Mouse (Mus musculus): Measurements from ENCODE around the gene Vmn1r3.
"Not testable (repeated sequence)": the region's sequence is repeated elsewhere in the genome, so short reads cannot be mapped to it uniquely, and the experiment has no call there.

Vmn1r3 gene

DNA sequence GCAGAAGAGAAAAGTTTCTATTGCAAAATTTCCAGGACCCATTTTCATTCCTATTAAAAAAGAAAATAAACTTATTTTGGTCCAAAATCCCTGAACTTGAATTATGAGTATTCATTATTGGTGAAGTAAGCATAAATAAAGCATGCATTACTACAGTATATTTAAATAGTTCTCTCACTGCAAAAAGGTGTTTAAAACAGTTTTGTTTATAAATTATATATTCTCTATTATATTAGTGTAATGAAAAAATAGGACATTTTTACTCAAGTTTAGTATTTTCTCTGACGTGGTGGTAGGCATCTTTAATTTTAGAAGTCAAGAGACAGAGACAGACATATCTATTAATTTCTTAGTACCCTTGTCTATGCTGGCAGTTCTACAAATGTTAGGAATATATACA is at the start of gene Vmn1r3:
Gene Vmn1r3, minus strand, starts transcription at position 101 of the 400 bp plus-strand sequence.
- DNase-seq (ENCODE audit: extremely low spot score, low spot score): not testable (repeated sequence)

DNA sequence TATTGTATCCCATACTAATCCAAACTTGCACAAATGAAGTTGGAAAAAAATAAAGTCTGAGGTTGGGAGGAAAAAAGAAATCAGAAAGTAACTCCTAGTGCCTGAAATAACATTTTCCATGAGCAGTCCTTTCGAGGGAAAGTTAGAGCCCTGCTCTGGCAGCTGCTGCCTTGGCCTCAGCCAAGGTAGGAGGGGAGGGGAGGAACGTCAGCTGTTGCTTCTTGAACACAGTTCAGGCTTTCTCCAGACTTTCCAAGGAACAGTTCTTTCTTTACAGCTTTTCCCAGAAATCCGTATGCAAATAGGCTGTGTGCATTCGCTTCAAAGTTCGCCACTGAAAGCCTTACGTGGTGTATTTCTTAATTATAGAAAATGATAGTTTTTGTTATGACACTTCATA is 46.9 kb upstream of the Vmn1r3 start:
- DNase-seq (ENCODE audit: extremely low spot score, low spot score): peak; percentile 17

DNA sequence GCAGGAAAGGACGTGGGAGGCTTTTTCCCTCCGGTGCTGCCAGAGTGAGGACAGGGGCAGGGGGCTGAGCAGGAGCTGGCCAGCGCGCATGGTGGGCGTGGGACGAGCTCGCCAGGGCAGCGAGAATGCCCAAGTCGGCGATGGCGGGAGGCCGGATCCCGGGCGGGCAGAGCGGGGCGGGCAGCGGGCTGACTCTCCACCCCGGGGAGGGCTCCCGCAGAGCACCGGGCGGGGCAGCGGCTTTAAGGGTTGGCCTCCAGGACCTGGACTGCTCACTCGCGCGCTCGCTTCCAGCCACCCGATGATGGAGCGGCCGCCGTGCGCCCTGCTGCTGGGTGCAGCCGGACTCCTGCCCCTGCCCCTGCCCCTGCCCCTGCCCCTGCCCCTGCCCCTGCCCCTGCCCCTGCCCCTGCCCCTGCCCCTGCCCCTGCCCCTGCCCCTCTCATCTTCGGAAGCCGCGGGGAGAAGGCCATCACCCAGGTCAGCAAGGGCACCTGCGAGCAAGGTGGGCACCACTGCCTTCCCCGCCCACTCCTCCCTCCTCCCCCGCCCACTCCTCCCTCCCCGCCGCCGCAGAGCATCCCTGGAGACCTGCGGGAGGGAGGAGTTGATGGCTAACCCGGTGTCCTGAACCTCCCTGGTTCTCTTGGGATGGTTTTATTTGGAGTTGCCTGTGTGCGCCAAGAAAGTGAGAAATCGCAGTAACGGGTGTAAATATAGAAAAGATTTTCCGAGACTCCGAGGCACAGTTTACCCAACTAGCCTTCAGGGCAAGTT is 45.9 kb upstream of the Vmn1r3 start:
- DNase-seq (ENCODE audit: extremely low spot score, low spot score): peak; percentile 34

DNA sequence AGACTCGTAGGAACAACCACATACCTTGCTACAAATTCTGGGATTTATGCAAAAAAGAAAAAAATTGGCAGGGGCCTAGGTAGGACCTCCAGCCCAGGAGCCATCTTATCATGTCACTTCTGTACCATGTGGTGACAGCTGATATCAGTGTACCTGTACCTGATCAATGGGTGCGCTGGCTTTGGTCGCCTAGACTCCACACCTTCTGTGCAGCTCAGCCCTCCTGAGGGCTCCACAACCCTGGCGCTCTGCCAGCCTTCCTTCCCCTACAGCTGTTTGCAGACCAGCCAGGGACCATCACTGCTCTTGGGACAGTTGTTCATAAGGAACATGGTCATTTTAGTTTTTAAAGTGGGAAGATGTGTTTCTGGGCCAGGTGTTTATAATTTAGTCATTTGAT is 44.4 kb upstream of the Vmn1r3 start:
- no peak for DNase-seq (ENCODE audit: extremely low spot score, low spot score)

DNA sequence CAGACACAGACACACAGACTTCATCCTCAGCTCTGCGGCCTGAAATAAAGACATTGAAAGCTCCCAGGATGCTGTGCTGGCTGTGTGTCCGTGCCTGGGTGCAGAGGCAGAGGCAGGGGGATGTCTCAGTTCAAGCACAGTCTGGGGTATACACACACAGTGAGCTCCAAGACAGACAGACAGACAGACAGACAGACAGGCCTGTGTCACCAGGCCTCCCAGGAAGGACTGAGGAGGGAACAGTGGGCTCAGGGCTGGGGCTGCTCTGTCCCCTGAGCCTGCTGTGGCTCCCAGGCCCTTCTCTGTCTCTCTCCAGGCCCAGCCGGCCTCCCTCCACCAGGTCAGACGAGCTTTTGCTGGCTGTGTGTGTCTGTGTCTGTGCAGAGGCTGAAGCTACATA is 43.3 kb upstream of the Vmn1r3 start:
- peak; percentile 27 for DNase-seq (ENCODE audit: extremely low spot score, low spot score)

DNA sequence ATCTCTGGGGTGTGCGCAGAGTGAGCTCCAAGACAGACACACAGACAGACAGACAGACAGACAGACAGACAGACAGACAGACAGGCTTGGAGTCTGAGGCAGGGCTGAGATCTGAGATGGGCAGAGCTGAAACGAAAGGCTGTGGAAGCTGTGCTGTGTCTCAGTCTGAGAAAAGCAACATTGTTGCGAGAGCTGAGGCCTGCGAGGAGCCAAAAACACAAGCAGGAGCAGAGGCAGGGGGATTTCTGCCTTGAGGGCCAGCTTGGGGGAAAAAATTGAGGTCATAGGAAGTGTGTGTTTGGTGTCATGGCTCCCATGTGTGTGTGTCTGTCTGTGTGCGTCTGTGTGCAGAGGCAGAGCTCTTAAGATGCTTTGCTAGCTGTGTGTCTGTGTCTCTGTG is 42.6 kb upstream of the Vmn1r3 start:
- no peak for DNase-seq (ENCODE audit: extremely low spot score, low spot score)

DNA sequence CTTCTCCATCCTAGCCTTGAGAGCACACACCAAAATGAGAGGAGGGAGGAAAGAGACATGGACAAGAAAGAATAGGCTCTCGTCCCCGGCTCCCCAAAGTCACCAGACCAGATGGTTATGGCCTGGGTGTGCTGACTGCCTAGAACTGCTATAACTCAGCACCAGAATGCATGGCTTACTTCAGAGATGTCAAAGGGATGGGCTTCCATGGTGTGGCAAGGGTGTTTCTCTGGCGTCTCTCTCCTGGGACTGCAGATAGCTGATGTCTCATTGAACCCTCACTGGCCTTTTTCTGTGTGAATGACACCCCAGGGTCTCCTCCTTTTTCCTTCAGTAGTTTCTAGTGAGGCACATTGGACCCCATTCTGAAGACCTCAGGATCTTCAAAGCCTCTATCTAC is 41.3 kb upstream of the Vmn1r3 start:
- no peak for DNase-seq (ENCODE audit: extremely low spot score, low spot score)

DNA sequence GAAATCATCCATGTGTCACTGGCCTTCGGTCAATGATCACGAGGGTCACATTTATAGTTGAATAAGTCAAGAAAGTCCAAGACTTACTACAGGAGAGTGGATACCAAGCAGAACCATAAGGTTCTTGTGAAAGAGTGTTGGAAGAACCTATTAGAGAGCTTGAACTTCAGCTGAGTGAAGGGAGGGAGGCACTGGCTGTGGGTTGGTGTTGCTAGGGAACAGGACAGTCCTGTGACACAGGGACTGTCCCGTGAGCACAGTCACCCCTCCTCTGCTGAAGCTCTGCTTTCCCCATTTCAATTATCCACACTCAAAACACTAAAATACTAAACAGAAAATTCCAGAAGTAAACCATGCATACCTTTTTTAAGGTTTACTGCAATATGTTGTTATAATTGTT is 40.3 kb upstream of the Vmn1r3 start:
- DNase-seq (ENCODE audit: extremely low spot score, low spot score): not testable (repeated sequence)

DNA sequence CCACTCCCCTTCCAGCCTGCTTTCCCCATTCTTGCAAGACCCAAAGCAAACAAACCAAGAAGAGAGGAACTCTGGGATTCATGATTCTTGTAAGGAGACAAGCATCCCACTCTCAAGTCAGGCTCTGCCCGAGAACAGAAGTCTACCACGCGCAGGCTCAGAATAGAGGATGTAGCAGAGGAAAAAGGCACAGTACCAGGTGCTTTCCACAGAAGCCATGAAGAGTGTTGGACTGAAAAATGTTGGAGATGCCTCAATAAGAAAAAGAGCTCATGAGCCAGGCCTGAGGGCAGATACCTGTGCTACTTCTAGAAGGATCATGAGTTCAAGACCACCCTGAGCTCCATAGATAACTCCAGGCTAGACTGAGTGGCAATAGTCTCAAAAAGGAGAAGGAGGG is 39.7 kb upstream of the Vmn1r3 start:
- not testable (repeated sequence) for DNase-seq (ENCODE audit: extremely low spot score, low spot score)

DNA sequence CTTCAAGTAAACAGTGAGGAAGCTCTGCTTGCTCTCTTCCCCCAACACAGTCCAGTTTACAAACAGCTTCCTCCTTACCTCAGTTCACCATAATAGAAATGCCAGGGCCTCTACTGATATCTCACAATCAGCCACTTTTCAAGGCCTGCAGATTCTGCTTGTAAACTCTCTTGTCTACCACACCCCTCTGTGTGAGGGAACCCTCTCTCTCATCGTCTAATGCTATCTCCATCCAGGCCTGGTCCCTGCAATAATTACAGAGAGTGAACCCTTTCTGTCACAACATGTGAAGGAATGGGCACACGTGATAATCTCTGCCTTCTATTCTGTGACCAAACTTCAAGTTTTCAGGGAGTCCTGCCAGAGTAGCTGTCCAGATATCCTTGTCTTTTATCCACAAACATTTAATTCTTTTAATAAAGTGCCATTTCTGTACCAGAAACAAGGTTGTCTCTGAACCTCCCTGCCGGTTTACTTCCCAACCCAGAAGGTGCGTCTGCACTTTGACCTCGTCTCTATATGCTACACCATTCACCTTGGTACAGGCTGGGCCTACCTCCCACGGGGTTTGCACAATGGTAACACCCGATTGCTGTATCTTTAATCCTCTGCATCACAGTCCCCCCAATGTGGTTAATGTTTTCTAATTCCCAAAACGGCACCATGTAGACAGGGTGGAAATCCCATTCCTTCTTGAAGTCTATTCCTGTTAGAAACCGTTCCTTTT is 38.5 kb upstream of the Vmn1r3 start:
- not testable (repeated sequence) for DNase-seq (ENCODE audit: extremely low spot score, low spot score)

DNA sequence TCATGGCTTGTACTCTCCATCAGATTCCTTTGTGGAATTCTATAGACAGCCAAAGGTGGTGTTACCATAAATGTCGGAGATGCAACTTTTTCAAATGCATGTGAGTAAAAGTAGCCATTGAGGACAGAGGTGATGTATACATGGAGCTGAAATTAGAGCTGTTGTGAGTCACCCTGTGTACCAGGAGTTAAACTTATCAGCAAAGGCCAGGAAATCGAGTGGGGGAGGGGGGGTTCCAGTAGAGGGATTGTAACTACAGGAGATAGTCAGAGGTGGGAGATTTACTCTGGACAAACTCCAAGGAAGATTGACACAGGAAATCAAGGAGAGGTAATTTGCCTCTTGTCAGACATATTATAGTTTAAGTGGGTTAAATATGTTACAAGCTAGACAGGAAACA is 31.2 kb upstream of the Vmn1r3 start:
- DNase-seq (ENCODE audit: extremely low spot score, low spot score): not testable (repeated sequence)

DNA sequence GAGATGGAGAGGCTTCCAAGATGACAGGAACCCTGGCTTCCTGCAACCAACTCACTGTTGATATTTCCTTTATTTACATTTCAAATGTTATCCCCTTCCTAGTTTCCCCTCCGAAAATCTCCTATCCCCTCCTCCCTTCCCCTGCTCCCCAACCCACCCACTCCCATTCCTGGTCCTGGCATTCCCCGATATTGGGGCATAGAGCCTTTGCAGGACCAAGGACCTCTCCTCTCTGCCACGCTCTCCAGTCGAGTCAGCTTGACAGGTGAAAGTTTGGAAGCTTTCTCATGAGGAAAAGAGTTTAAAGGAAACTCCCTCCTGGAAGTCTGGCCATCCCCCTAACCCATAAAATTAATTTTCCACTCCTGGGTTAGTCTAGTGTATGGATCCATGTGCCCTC is 28.2 kb upstream of the Vmn1r3 start:
- DNase-seq (ENCODE audit: extremely low spot score, low spot score): not testable (repeated sequence)

DNA sequence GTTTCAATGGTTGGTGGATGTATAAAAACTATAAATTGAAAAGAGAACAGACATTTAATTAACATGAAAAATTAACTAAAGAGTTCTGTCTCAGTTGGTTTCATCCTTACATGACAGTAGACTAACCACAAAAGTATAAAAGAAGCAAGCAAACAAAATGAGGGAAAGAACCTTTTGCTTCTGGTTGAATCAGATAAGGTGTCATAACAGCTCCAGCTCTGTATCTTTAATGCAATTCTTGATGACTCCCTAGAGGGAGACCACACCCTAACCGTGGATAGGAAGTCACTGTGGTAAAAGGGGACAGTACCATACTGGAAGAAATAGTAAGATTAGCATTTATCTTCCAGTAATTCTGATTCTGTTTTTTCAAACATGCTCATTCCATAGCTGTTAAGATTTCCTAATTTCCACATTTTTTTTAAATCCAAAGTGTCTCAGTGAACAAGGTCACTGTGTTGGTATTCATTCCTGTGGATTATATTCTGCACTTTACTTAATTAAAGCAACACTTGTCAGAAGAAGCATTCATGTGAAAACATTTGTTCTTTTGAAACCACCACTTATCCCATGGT is 24.6 kb upstream of the Vmn1r3 start:
- not testable (repeated sequence) for DNase-seq (ENCODE audit: extremely low spot score, low spot score)

DNA sequence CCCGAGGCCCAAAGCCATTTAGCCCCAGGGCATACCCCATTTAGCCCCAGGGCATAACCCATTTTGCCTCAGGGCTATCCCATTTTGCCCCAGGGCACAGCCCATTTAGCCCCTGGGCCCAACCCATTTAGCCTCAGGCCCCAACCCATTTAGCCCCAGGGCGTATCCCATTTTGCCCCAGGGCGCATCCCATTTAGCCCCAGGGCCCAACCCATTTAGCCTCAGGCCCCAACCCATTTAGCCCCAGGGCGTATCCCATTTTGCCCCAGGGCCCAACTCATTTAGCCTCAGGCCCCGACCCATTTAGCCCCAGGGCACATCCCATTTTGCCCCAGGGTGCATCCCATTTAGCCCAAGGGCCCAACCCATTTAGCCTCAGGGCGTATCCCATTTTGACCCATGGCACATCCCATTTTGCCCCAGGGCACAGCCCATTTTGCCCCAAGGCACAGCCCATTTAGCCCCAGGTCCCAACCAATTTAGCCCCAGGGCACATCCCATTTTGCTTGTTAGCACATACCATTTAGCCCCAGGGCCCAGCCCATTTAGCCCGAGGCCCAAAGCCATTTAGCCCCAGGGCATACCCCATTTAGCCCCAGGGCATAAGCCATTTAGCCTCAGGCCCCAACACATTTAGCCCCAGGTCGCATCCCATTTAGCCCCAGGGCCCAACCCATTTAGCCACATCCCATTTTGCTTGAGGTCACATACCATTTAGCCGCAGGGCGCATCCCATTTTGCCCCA is 8.2 kb downstream of the Vmn1r3 start:
- not testable (repeated sequence) for DNase-seq (ENCODE audit: extremely low spot score, low spot score)

DNA sequence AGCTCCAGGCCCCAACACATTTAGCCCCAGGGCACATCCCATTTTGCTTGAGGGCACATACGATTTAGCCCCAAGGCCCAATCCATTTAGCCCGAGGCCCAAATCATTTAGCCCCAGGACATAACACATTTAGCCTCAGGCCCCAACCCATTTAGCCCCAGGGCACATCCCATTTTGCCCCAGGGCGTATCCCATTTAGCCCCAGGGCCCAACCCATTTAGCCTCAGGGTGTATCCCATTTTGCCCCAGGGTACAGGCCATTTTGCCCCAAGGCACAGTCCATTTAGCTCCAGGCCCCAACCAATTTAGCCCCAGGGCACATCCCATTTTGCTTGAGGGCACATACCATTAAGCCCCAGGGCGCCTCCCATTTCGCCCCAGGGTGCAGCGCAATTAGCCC is 9.0 kb downstream of the Vmn1r3 start:
- DNase-seq (ENCODE audit: extremely low spot score, low spot score): not testable (repeated sequence)

DNA sequence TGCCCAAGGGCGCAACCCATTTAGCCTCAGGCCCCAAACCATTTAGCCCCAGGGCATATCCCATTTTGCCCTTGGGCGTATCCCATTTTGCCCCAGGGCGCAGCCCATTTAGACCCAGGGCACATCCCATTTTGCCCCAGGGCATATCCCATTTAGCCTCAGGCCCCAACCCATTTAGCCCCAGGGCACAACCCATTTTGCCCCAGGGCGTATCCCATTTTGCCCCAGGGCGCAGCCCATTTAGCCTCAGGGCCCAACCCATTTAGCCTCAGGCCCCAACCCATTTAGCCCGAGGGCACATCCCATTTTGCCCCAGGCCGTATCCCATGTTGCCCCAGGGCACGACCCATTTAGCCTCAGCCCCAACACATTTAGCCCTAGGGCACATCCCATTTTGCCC is 9.4 kb downstream of the Vmn1r3 start:
- not testable (repeated sequence) for DNase-seq (ENCODE audit: extremely low spot score, low spot score)

DNA sequence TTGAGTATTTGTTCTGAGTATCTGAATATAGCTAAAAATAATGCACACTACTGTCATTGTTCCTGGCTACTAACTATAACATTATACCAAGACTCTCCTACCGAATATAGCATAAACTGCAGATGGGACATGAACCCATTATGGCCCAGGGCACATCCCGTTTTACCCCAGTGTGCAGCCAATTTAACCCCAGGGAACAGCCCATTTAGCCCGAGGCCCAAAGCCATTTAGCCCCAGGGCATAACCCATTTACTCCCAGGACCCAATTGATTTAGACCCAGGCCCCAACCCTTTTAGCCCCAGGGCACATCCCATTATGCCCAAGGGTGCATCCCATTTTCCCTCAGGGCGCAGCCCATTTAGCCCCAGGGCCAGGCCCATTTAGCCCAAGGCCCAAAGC is 10.6 kb downstream of the Vmn1r3 start:
- DNase-seq (ENCODE audit: extremely low spot score, low spot score): not testable (repeated sequence)

DNA sequence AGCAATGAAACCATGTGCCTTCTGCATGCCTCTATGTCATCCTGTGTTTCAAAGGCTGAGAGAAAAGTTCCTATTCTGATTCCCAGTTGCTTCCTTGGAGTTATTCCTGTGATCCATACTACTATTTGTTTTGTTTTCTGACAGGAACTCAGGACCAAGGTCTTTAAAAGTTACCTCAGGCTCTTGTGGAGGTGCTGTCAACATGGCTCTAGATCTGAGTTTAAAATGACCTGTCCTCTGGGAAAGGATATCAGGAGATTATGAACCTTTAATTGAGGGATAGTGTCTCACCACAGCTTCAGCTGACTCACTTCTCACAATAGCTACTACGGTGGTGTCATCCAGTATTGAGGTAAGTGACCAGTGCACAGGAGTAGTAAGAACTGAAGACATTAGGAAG is 18.1 kb downstream of the Vmn1r3 start, which contains the start of gene Vmn1r2:
Gene Vmn1r2, plus strand, starts transcription at position 301 of the 400 bp plus-strand sequence.
- not testable (repeated sequence) for DNase-seq (ENCODE audit: extremely low spot score, low spot score)

DNA sequence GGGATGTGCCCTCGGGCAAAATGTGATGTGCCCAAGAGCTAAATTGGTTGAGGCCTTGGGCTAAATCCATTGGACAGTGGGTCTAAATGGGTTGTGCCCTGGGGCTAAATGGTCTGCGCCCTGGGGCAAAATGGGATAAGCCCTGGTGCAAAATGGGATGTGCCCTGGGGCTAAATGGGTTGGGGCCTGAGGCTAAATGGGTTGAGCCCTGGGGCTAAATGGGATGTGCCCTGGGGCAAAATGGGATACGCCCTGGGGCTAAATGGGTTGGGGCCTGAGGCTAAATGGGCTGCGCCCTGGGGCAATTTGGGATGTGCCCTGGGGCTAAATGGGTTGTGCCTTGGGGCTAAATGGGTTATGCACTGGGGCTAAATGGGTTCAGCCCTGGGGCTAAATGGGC is 20.1 kb downstream of the Vmn1r3 start:
- no peak for DNase-seq (ENCODE audit: extremely low spot score, low spot score)

DNA sequence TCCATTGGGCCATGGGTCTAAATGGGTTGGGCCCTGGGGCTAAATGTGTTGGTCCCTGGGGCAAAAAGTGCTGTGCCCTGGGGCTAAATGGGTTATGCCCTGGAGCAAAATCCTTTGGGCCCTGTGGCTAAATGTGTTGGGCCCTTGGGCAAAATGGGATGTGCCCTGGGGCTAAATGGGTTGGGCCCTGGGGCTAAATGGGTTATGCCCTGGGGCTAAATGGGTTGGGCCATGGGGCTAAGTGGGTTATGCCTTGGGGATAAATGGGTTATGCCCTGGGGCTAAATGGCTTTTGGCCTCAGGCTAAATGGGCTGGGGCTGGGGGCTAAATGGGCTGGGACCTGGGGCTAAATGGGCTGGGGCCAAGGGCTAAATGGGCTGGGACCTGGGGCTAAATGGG is 20.7 kb downstream of the Vmn1r3 start:
- not testable (repeated sequence) for DNase-seq (ENCODE audit: extremely low spot score, low spot score)

DNA sequence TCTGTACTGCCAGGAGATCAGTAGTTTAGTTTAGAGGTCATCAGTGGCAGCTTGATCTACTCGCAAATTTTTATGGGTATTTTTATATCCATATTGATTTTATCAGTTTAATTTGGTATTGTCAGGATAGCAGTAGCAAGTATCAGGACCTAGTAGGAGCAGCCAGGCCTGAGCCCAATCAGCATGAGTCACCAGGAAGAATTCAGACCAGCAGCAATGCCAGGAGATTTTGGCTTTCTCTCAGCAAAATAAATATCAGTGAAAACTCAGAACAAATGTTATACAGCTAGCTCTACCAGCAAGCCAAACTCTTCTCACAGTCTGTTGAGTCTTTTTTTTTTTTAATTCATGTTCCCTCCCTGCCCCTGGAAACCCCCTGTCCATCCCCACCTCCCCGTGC is 31.8 kb downstream of the Vmn1r3 start:
- DNase-seq (ENCODE audit: extremely low spot score, low spot score): not testable (repeated sequence)

DNA sequence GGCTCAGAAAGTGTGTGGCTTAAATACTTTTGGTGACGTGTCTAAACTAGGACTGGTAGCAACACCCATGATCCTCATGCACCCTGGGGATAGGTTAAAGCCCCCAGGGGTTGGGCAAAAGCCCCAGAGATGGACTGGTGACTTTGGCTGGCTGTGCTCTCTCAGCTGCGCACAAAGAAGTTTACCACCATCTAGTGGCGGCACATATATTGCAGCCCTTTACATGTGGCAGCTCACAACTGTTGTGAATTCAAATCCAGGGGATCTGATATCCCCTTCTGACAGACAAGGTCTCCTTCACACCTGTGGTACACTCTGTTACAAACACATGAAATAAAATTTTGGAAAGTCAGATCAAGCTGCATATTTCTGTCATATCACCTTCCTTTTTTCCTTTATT is 37.2 kb downstream of the Vmn1r3 start:
- not testable (repeated sequence) for DNase-seq (ENCODE audit: extremely low spot score, low spot score)
